Mouse (Mus musculus) C2C12 (cell line): Measurements from ENCODE around the gene Gna13.

Experiments used
- CEBPB ChIP-seq: IDR thresholded peaks from one replicate; pipeline ENCODE4 v1.6.1; 2011; ENCODE audit warnings: low read depth, mild to moderate bottlenecking, control low read depth, moderate library complexity
- CTCF ChIP-seq: IDR thresholded peaks from one replicate; pipeline ENCODE4 v1.5.1; 2011; ENCODE audit not compliant: control insufficient read depth, insufficient read depth, insufficient read length
- MAX ChIP-seq: IDR thresholded peaks from one replicate; pipeline ENCODE4 v1.6.1; 2011; ENCODE audit warnings: mild to moderate bottlenecking, control low read depth

DNA sequence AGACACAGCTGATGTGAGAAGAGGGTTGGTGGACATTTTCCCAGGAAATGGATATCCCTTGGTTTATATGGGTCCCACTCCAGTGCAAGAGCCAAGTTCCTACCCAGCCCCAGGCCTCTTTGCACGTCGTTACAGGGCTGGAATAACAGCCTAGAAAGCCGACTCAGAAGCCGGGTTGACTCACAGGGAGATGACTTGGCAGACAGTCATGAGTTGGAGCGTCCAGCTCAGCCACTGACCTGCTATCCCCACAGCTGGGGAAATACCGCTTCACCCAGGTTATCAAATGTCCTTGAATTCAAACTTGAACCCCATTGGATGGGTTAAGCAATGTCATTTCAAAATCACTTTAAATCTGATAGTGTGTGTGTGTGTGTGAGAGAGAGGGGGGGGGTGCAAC is 29.9 kb upstream of the Gna13 start:
- TF ChIP-seq CTCF (no peak), CEBPB (no peak), MAX (no peak)
